Mouse (Mus musculus): ENCODE data around the gene Dyrk4. TPM values are rescaled to one million over a fixed set of nuclear protein-coding genes. Genes with fewer than 3 reads are reported as not detected.

Gene Dyrk4
- not detected in 2 replicates for polyA plus RNA-seq (2016; fragmentation: Nextera tagmentation; extraction: Ambion mirVana)

GRCm38 (mm10) chr6:126921111-126921881, at the start of gene Dyrk4:
Gene Dyrk4 (minus strand): TSS chr6:126921839.
- H3K9me3 ChIP-seq (replicated peaks): no peaks in the 10 kb centered on the region
- H3K4me3 ChIP-seq: peak within 1 kb of the TSS; percentile 36
- WGBS: 11% methylated on average over 21 of the region's 21 CpGs
- peaks cover 42% of the 10 kb centered on the region for H3K36me3 ChIP-seq
- no peaks in the 10 kb centered on the region for H3K27me3 ChIP-seq (ENCODE audit: low read depth, poor library complexity, severe bottlenecking)
- DNase-seq (ENCODE audit: low spot score): peak; percentile 37
- H3K27ac ChIP-seq: peak within 1 kb of the TSS; percentile 54; the same call in 1 of the 2 replicates
- peaks cover 6% of the 10 kb centered on the region; the same call in 1 of the 2 replicates for H3K4me1 ChIP-seq

- DNase-seq (ENCODE audit: low spot score): no peak
- 92% methylated on average over 14 of the region's 14 CpGs for WGBS
- Histone ChIP-seq H3K27ac (no peak overlapping the region), H3K27me3 (ENCODE audit: low read depth, poor library complexity, severe bottlenecking) (no peaks in the 10 kb centered on the region), H3K9me3 (replicated peaks) (no peaks in the 10 kb centered on the region), H3K4me1 (peaks cover 5% of the 10 kb centered on the region; the same call in 1 of the 2 replicates), H3K36me3 (peaks cover 3% of the 10 kb centered on the region; the same call in 1 of the 2 replicates), H3K4me3 (no peak overlapping the region)
Measured at GRCm38 (mm10) chr6:126966241-126967026, 44.8 kb upstream of the Dyrk4 start.

DNA sequence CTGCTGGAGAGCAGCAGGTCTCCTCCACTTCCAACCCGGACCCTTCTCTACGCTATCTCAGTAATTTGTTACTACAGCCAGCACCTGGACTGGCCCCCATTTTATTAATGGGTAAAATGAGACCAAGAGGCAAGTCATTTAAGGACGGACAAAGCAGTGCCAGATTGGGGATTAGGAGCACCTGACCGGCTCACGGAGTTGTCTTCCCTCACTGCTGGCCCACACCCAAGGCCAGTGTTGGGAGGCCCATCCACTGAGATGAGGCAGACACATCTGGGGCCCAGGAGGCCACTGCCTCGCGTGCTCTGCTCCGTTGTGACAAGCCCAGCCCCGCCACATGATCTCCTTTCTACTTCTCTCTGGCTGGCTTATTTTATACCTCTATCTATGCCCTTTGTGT, 41.8 kb upstream of the Dyrk4 start:
- Histone ChIP-seq H3K4me1 (no peaks in the 10 kb centered on the region), H3K9me3 (replicated peaks) (no peaks in the 10 kb centered on the region), H3K4me3 (no peak overlapping the region), H3K27me3 (ENCODE audit: low read depth, poor library complexity, severe bottlenecking) (no peaks in the 10 kb centered on the region), H3K27ac (no peak overlapping the region), H3K36me3 (peaks cover 3% of the 10 kb centered on the region; the same call in 1 of the 2 replicates)
- no peak for DNase-seq (ENCODE audit: low spot score)
- WGBS: 92% methylated on average over 9 of the region's 9 CpGs

DNA sequence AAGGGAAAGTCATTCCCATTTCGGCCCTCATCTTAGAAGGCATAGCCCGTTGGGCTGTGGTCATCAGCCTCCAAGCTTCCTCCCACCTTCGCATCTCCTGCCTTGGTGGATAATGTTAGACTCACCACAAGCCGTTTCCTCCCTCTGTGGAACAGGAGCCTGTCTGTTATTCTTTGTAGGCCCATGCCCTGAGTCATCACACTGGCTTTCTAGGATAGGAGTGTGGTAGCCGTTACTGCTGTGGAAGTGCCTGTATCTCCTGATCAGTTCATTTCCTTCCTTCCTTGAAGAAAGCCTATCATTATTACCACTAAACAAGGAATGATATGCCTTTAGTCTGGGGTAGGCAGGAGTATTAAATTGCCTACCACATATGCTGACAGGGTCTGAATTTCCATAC, 41.1 kb upstream of the Dyrk4 start:
- no peak for DNase-seq (ENCODE audit: low spot score)
- Histone ChIP-seq H3K4me3 (no peak overlapping the region), H3K36me3 (peaks cover 3% of the 10 kb centered on the region; the same call in 1 of the 2 replicates), H3K4me1 (no peaks in the 10 kb centered on the region), H3K27ac (no peak overlapping the region), H3K27me3 (ENCODE audit: low read depth, poor library complexity, severe bottlenecking) (no peaks in the 10 kb centered on the region), H3K9me3 (replicated peaks) (no peaks in the 10 kb centered on the region)
- WGBS: 86% methylated on average over 5 of the region's 5 CpGs

GRCm38 (mm10) chr6:126961371-126962018, 39.9 kb upstream of the Dyrk4 start:
- Histone ChIP-seq H3K27me3 (ENCODE audit: low read depth, poor library complexity, severe bottlenecking) (no peaks in the 10 kb centered on the region), H3K4me1 (no peaks in the 10 kb centered on the region), H3K9me3 (replicated peaks) (no peaks in the 10 kb centered on the region), H3K27ac (no peak overlapping the region), H3K36me3 (peaks cover 13% of the 10 kb centered on the region; the same call in 1 of the 2 replicates), H3K4me3 (no peak overlapping the region)
- WGBS: 90% methylated on average over 8 of the region's 8 CpGs
- no peak for DNase-seq (ENCODE audit: low spot score)

DNA sequence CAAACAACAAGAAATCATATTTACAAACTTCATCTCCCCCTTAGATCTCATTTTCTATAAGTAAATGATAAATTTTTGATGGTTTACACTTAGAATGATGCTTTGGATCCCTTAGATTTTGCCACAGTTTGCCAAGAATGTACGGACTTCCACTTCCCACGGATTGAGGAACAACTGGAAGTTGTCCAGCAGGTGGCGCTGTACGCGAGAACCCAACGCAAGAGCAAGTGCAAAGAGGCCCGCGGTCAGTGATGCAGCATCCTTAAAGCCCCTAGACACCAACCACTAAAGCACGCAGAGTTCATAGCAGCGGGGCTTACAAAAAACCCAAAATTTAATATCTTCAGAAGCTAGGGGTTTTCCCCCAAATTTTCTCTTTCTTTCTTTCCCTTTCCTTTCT, 34.1 kb upstream of the Dyrk4 start:
- no peaks in the 10 kb centered on the region for H3K27me3 ChIP-seq (ENCODE audit: low read depth, poor library complexity, severe bottlenecking)
- WGBS: 15% methylated on average over 10 of the region's 10 CpGs
- peak; percentile 91 for DNase-seq (ENCODE audit: low spot score)
- H3K4me3 ChIP-seq: no peak overlapping the region
- no peak overlapping the region for H3K27ac ChIP-seq
- H3K4me1 ChIP-seq: no peaks in the 10 kb centered on the region
- peaks cover 20% of the 10 kb centered on the region for H3K36me3 ChIP-seq
- H3K9me3 ChIP-seq (replicated peaks): no peaks in the 10 kb centered on the region

DNA sequence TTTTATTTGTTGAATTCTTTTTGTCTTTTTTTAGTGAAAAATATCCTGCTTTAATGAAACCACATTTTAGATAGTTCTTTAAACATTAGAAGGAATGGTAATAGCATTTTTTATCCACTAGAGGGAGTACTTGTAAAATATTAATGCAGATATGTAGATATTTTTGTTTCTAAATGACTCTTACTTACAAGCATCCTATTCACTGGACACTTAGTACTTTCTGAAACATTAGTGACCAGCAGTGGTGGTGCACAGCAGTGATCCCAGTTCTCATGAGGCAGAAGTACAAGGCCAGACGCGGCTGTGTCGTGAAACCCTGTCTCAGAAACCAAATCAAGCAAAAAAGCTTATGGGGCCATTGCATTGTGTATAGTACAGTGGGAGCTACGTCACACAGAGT, 26.7 kb upstream of the Dyrk4 start:
- DNase-seq (ENCODE audit: low spot score): no peak
- H3K27me3 ChIP-seq (ENCODE audit: low read depth, poor library complexity, severe bottlenecking): no peaks in the 10 kb centered on the region
- no peak overlapping the region for H3K4me3 ChIP-seq
- H3K36me3 ChIP-seq: peaks cover 17% of the 10 kb centered on the region
- 91% methylated on average over 4 of the region's 4 CpGs for WGBS
- no peaks in the 10 kb centered on the region for H3K9me3 ChIP-seq (replicated peaks)
- no peaks in the 10 kb centered on the region for H3K4me1 ChIP-seq
- H3K27ac ChIP-seq: no peak overlapping the region

DNA sequence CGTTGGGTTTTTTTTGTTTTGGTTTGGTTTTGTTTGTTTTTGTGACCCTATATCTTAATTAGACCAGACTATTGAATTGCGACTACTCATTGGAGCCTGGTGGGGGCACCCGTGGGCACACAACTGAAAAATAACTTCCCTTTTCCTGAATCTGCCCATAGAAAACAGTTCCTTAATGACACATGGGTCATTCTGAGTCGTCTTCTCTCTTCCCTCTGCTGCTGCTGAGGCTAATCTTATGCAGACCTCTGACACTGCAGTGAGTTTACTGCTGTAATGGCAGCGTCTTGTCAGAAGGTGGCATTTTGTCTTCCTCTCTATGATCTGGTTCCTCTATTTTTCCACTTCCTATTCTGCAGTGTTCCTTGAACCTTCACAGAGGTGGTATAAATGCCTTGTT, 18.8 kb upstream of the Dyrk4 start:
- DNase-seq (ENCODE audit: low spot score): no peak
- H3K4me3 ChIP-seq: peak overlapping the region; percentile 94
- H3K27me3 ChIP-seq (ENCODE audit: low read depth, poor library complexity, severe bottlenecking): no peaks in the 10 kb centered on the region
- H3K4me1 ChIP-seq: peaks cover 27% of the 10 kb centered on the region
- H3K9me3 ChIP-seq (replicated peaks): no peaks in the 10 kb centered on the region
- peaks cover 8% of the 10 kb centered on the region for H3K36me3 ChIP-seq
- WGBS: 6% methylated on average over 5 of the region's 5 CpGs
- no peak overlapping the region for H3K27ac ChIP-seq

- H3K27ac ChIP-seq: peak within 1 kb of the TSS; percentile 90
- WGBS: under 1% methylated on average over 33 of the region's 33 CpGs
- peaks cover 11% of the 10 kb centered on the region for H3K36me3 ChIP-seq
- peak; percentile 95 for DNase-seq (ENCODE audit: low spot score)
- H3K4me3 ChIP-seq: peak within 1 kb of the TSS; percentile 94
- peaks cover 27% of the 10 kb centered on the region for H3K4me1 ChIP-seq
- no peaks in the 10 kb centered on the region for H3K27me3 ChIP-seq (ENCODE audit: low read depth, poor library complexity, severe bottlenecking)
- no peaks in the 10 kb centered on the region for H3K9me3 ChIP-seq (replicated peaks)
Measured at GRCm38 (mm10) chr6:126939487-126940171, 18.0 kb upstream of the Dyrk4 start, which contains the start of the genes Rad51ap1 and D6Wsu163e. Gene Rad51ap1 (minus strand): TSS chr6:126939587. Gene D6Wsu163e (plus strand): TSS chr6:126939962.

GRCm38 (mm10) chr6:126938853-126939486, 17.3 kb upstream of the Dyrk4 start:
- DNase-seq (ENCODE audit: low spot score): no peak
- H3K36me3 ChIP-seq: peaks cover 17% of the 10 kb centered on the region
- peaks cover 27% of the 10 kb centered on the region for H3K4me1 ChIP-seq
- no peaks in the 10 kb centered on the region for H3K9me3 ChIP-seq (replicated peaks)
- H3K4me3 ChIP-seq: peak overlapping the region; percentile 94
- WGBS: under 1% methylated on average over 31 of the region's 31 CpGs
- no peaks in the 10 kb centered on the region for H3K27me3 ChIP-seq (ENCODE audit: low read depth, poor library complexity, severe bottlenecking)
- peak overlapping the region; percentile 90 for H3K27ac ChIP-seq

DNA sequence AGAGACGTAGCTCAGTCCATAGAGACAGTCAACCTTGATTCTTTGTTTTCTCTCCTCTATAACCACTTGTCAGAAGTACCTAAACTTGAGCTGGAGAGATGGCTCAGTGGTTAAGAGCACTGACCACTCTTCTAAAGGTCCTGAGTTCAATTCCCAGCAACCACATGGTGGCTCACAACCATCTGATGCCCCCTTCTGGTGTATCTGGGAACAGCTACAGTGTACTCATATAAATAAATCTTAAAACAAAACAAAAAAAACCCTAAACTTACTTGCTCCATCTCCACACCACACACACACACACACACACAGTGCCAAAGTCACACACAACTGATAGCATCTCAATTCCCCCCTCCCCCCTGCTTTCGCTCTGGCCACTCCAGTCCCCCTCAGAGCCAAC, 16.4 kb upstream of the Dyrk4 start:
- Histone ChIP-seq H3K9me3 (replicated peaks) (no peaks in the 10 kb centered on the region), H3K27ac (no peak overlapping the region; the same call in 1 of the 2 replicates), H3K27me3 (ENCODE audit: low read depth, poor library complexity, severe bottlenecking) (no peaks in the 10 kb centered on the region), H3K4me3 (peak overlapping the region; percentile 94), H3K4me1 (peaks cover 27% of the 10 kb centered on the region), H3K36me3 (peaks cover 26% of the 10 kb centered on the region)
- 84% methylated on average over 2 of the region's 2 CpGs for WGBS
- DNase-seq (ENCODE audit: low spot score): no peak

- Histone ChIP-seq H3K36me3 (peaks cover 74% of the 10 kb centered on the region), H3K4me1 (peaks cover 5% of the 10 kb centered on the region; the same call in 1 of the 2 replicates), H3K27me3 (ENCODE audit: low read depth, poor library complexity, severe bottlenecking) (no peaks in the 10 kb centered on the region), H3K9me3 (replicated peaks) (no peaks in the 10 kb centered on the region), H3K4me3 (no peak overlapping the region), H3K27ac (no peak overlapping the region)
- 95% methylated on average over 2 of the region's 2 CpGs for WGBS
- DNase-seq (ENCODE audit: low spot score): no peak
Measured at GRCm38 (mm10) chr6:126932896-126933295, 11.3 kb upstream of the Dyrk4 start.
